Comparison of ENCODE assay signal across 8 mouse cellular contexts in genomic region chr3:157232723-157233122, GRCm38 (mm10).
A peak's percentile ranks its signal among the peaks of the same experiment; 100 is the strongest.
DNase-seq lines count a peak whose midpoint lies in the region; ATAC-seq and TF ChIP-seq lines count a peak whose summit lies in the region.

No protein-coding gene starts in this region.

- H3K27ac ChIP-seq in embryonic facial prominence, embryonic 11.5 days (replicated peaks; ENCODE audit: low read depth, low read length) = no peak overlapping the region
- no peak overlapping the region for H3K27ac ChIP-seq in stomach, postnatal 0 days (replicated peaks)

- TF ChIP-seq EP300 in stomach, postnatal 0 days (optimal IDR thresholded peaks at IDR 0.05) = no peak

- no peaks in the 10 kb centered on the region for H3K36me3 ChIP-seq in embryonic facial prominence, embryonic 11.5 days (replicated peaks; ENCODE audit: control insufficient read depth, insufficient read depth, low read depth, low read length)
- no peaks in the 10 kb centered on the region for H3K36me3 ChIP-seq in stomach, postnatal 0 days (ENCODE audit: control insufficient read depth, insufficient read depth, low read length)

- 0 out of 2 replicates have a peak, but pooled peaks have one; percentile 40 for ATAC-seq in embryonic facial prominence, embryonic 11.5 days (replicated peaks; ENCODE audit: insufficient number of reproducible peaks, low FRiP score, low TSS enrichment, low read depth)
- no peak for ATAC-seq in stomach, postnatal 0 days (ENCODE audit: low FRiP score, low TSS enrichment)

- WGBS in embryonic facial prominence, embryonic 11.5 days = 32% methylated on average over 5 of the region's 5 CpGs
- 22% methylated on average over 5 of the region's 5 CpGs for WGBS in stomach, postnatal 0 days

- H3K4me2 ChIP-seq in embryonic facial prominence, embryonic 11.5 days (ENCODE audit: low read depth, low read length) = no peak overlapping the region
- H3K4me2 ChIP-seq in stomach, postnatal 0 days (replicated peaks; ENCODE audit: low read depth) = peak overlapping the region; percentile 12; the same call in 1 of the 2 replicates

- H3K4me1 ChIP-seq in embryonic facial prominence, embryonic 11.5 days (ENCODE audit: control insufficient read depth, insufficient read depth, low read length) = no peaks in the 10 kb centered on the region
- no peaks in the 10 kb centered on the region for H3K4me1 ChIP-seq in stomach, postnatal 0 days (replicated peaks; ENCODE audit: control insufficient read depth, insufficient read depth)

- H3K9me3 ChIP-seq in embryonic facial prominence, embryonic 11.5 days (replicated peaks; ENCODE audit: control insufficient read depth, low read length) = no peaks in the 10 kb centered on the region
- no peaks in the 10 kb centered on the region for H3K9me3 ChIP-seq in stomach, postnatal 0 days (ENCODE audit: control insufficient read depth, low read length)

- DNase-seq in left cerebral cortex, adult 11 months (ENCODE audit: low spot score) = peak; percentile 35
- DNase-seq in left cerebral cortex, adult 8-10 months (ENCODE audit: low spot score in 2 of 2) = no peak
- peak; percentile 9 for DNase-seq in WW6 (ENCODE audit: low read depth, low spot score)
- DNase-seq in embryonic facial prominence, embryonic 11.5 days (ENCODE audit: low spot score) = peak; percentile 69
- peak; percentile 19 for DNase-seq in kidney, adult 18-20 months
- DNase-seq in lung, postnatal 10 days = peak; percentile 32
- DNase-seq in stomach, postnatal 0 days (ENCODE audit: low spot score) = no peak
- no peak for DNase-seq in spleen, postnatal 36 days (ENCODE audit: low spot score in 2 of 2)

- TF ChIP-seq CTCF in stomach, postnatal 0 days (IDR thresholded peaks at IDR 0.05; ENCODE audit: low read depth) = peak; percentile 79

- no peaks in the 10 kb centered on the region for H3K27me3 ChIP-seq in embryonic facial prominence, embryonic 11.5 days (ENCODE audit: control insufficient read depth, insufficient read depth, low read length)
- H3K27me3 ChIP-seq in stomach, postnatal 0 days (ENCODE audit: control insufficient read depth, insufficient read depth, low read length) = no peaks in the 10 kb centered on the region

- H3K4me3 ChIP-seq in embryonic facial prominence, embryonic 11.5 days (ENCODE audit: low read depth, low read length) = no peak overlapping the region
- no peak overlapping the region for H3K4me3 ChIP-seq in stomach, postnatal 0 days (ENCODE audit: low read depth, low read length)

- no peak overlapping the region for H3K9ac ChIP-seq in embryonic facial prominence, embryonic 11.5 days (replicated peaks; ENCODE audit: low read length)
- H3K9ac ChIP-seq in stomach, postnatal 0 days (ENCODE audit: low read length) = no peak overlapping the region

Comparison
In these comparisons a context has a peak if more than half of its experiments do, and no peak if none do; other contexts are left out.
1. DNase-seq: peak in left cerebral cortex, adult 11 months (single experiment), WW6 (single experiment), embryonic facial prominence, embryonic 11.5 days (single experiment), kidney, adult 18-20 months (single experiment) and lung, postnatal 10 days (single experiment); none in left cerebral cortex, adult 8-10 months (0 of 2), stomach, postnatal 0 days (single experiment) and spleen, postnatal 36 days (0 of 2).